Mouse (Mus musculus) forebrain, embryonic 13.5 days (tissue): ENCODE data around the gene Myof. TPM values are rescaled to one million over a fixed set of nuclear protein-coding genes. Genes with fewer than 3 reads are reported as not detected.

Experiments used
- ATAC-seq: fragments of 200-750 bp; cut with Nextera tagmentation; 2 replicates; pipeline ENCODE4 v1.8.0; 2017
- H3K27ac ChIP-seq: fragments of 300-500 bp; sonication (generic); 2 replicates; pipeline ENCODE4 v1.5.1; 2015; ENCODE audit warnings: inconsistent platforms, mild to moderate bottlenecking, moderate library complexity
- H3K27me3 ChIP-seq: fragments of 300-500 bp; sonication (generic); 2 replicates; pipeline ENCODE4 v1.6.1; 2015; ENCODE audit warnings: mild to moderate bottlenecking, inconsistent platforms
- H3K36me3 ChIP-seq: fragments of 300-500 bp; sonication (generic); 2 replicates; pipeline ENCODE4 v1.6.1; 2015; ENCODE audit warnings: mild to moderate bottlenecking, inconsistent platforms; ENCODE audit not compliant: poor library complexity, severe bottlenecking
- H3K4me1 ChIP-seq: fragments of 300-500 bp; sonication (generic); 2 replicates; pipeline ENCODE4 v1.6.1; 2015; ENCODE audit warnings: inconsistent platforms
- H3K4me2 ChIP-seq: fragments of 300-500 bp; sonication (generic); 2 replicates; pipeline ENCODE4 v1.6.1; 2015; ENCODE audit warnings: inconsistent platforms, mild to moderate bottlenecking, moderate library complexity
- H3K4me3 ChIP-seq: fragments of 300-500 bp; sonication (generic); 2 replicates; pipeline ENCODE4 v1.5.1; 2015; ENCODE audit warnings: mild to moderate bottlenecking, inconsistent platforms
- H3K9ac ChIP-seq: fragments of 300-500 bp; sonication (generic); 2 replicates; pipeline ENCODE4 v1.6.1; 2015; ENCODE audit warnings: mild to moderate bottlenecking, inconsistent platforms
- H3K9me3 ChIP-seq: fragments of 300-500 bp; sonication (generic); replicated peaks from 2 replicates; pipeline ENCODE4 v1.6.1; 2016; ENCODE audit warnings: inconsistent platforms
- WGBS: fragments of 180-500 bp; shearing (Covaris S2); methylation state at CpG from one replicate; pipeline ENCODE4 v1.1.7; 2015; 5-methylcytosine and 5-hydroxymethylcytosine counted together
- polyA plus RNA-seq: library from polyadenylated mRNA; unstranded; fragments of >200 nt; fragmentation: Nextera tagmentation; extraction: Ambion mirVana; gene quantifications from 2 replicates; pipeline ENCODE4 v1.2.1, GENCODE M21; 2015

Myof gene
- polyA plus RNA-seq, 1 experiment from 2014 or later, result 1.0 TPM

DNA sequence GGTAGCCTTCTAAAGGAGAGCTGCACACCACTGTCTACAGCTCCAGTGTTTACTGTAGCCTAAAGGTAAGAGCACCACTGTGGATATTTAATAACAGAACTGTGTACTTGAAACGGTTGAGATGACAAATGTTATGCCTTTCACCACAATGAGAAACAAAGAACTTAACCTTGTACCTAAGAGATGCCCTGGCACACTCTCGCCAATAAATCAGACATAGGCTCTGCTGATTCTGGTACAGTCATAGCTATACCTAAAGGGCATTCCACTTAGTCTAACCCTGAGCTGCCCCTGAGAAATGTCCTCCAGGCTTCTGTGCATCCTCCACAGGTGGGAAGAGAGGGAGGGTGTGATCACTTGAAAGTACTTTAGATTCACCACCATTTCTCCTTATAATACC, 8.7 kb downstream of the Myof start:
- no peak overlapping the region for H3K4me2 ChIP-seq
- H3K9me3 ChIP-seq, result no peaks in the 10 kb centered on the region
- no peaks in the 10 kb centered on the region for H3K4me1 ChIP-seq
- H3K9ac ChIP-seq, result no peak overlapping the region
- no peak overlapping the region for H3K4me3 ChIP-seq
- H3K36me3 ChIP-seq, result no peaks in the 10 kb centered on the region
- WGBS, result 81% methylated on average over 2 of the region's 2 CpGs
- no peak overlapping the region for H3K27ac ChIP-seq
- no peak for ATAC-seq
- no peaks in the 10 kb centered on the region for H3K27me3 ChIP-seq

DNA sequence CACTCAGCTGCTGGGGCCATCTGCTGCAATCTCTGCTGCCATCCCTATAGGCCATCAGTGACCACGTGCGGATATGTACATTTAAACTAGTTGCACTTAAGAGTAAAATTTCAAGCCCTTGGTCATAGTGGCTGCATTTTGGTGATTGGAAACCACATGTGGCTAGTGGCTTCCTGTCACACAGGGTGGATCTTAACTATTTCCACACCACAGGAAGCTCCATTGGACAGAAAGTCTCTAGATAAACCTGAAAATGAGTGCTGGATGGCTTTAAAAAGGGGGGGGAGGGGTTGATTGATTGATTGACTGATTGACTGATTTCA, 9.7 kb downstream of the Myof start:
- WGBS, result 86% methylated on average over 2 of the region's 2 CpGs

GRCm38 (mm10) chr19:38032993-38033734, 10.2 kb downstream of the Myof start:
- Histone ChIP-seq H3K4me2 (no peak overlapping the region), H3K9ac (no peak overlapping the region), H3K27me3 (no peaks in the 10 kb centered on the region), H3K36me3 (no peaks in the 10 kb centered on the region), H3K27ac (no peak overlapping the region), H3K4me3 (no peak overlapping the region), H3K4me1 (no peaks in the 10 kb centered on the region), H3K9me3 (no peaks in the 10 kb centered on the region)
- WGBS, result 85% methylated on average over 15 of the region's 15 CpGs
- ATAC-seq, result no peak

More for the DNA sequence above, 9.7 kb downstream of the Myof start:
- no peaks in the 10 kb centered on the region for H3K9me3 ChIP-seq
- H3K4me2 ChIP-seq, result no peak overlapping the region
- H3K9ac ChIP-seq, result no peak overlapping the region
- no peaks in the 10 kb centered on the region for H3K36me3 ChIP-seq
- H3K4me1 ChIP-seq, result no peaks in the 10 kb centered on the region
- H3K27ac ChIP-seq, result no peak overlapping the region
- no peak for ATAC-seq
- no peak overlapping the region for H3K4me3 ChIP-seq
- H3K27me3 ChIP-seq, result no peaks in the 10 kb centered on the region

DNA sequence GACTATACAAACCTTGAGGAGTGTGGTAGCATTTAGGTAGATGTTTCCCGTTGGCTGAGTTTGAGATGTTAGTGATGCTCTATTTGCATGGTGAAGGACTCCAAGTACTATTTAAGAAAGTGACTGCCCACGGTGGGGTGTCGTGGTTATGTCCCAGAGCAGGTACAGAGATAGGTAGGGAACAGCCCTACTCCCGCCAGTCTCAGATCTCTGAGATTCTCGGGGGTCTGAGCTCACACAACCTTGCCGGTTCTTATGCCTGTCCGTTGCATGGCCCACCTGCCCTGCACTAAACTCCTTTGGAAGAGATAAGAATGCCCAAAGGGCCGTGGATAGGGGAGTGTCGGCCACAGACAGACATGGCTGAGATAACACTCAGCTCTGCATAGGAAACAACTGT, 12.2 kb downstream of the Myof start:
- peak; percentile 36; the same call in 1 of the 2 replicates for ATAC-seq
- H3K4me2 ChIP-seq, result 0 out of 2 replicates have a peak overlapping the region, but pooled peaks have one; percentile 17

GRCm38 (mm10) chr19:38030673-38031137, 12.7 kb downstream of the Myof start:
- Histone ChIP-seq H3K4me2 (0 out of 2 replicates have a peak overlapping the region, but pooled peaks have one; percentile 17), H3K27ac (no peak overlapping the region), H3K9me3 (no peaks in the 10 kb centered on the region), H3K4me3 (no peak overlapping the region), H3K27me3 (no peaks in the 10 kb centered on the region), H3K9ac (no peak overlapping the region), H3K36me3 (no peaks in the 10 kb centered on the region), H3K4me1 (no peaks in the 10 kb centered on the region)
- ATAC-seq, result peak; percentile 75
- WGBS, result 5% methylated on average over 11 of the region's 23 CpGs

More for the DNA sequence above, 12.2 kb downstream of the Myof start:
- H3K4me1 ChIP-seq, result no peaks in the 10 kb centered on the region
- H3K27me3 ChIP-seq, result no peaks in the 10 kb centered on the region
- 76% methylated on average over 9 of the region's 9 CpGs for WGBS
- no peak overlapping the region for H3K4me3 ChIP-seq
- H3K36me3 ChIP-seq, result no peaks in the 10 kb centered on the region
- no peak overlapping the region for H3K9ac ChIP-seq
- no peak overlapping the region for H3K27ac ChIP-seq
- no peaks in the 10 kb centered on the region for H3K9me3 ChIP-seq

DNA sequence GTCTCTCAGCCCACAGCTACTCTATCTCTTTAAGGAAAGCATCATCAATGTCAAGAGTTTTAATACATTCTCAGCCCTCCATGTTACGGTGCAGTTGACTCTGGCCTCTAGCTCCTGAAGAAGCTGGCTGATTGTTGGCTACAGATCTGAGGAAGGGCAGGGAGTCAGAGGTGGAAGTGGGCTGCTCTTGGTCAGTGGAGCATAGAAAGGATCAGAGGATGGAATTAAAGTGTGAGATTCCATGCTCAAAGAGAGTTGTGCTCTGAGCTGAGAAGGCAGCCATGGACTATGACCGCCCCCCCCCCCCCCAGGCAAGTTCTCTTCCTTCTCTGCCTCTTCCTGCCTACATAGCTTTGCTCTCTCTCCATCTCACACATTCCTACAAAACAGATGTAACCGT, 13.5 kb downstream of the Myof start:
- WGBS, result 72% methylated on average over 3 of the region's 3 CpGs
- H3K4me1 ChIP-seq, result no peaks in the 10 kb centered on the region
- H3K27ac ChIP-seq, result no peak overlapping the region
- H3K9me3 ChIP-seq, result no peaks in the 10 kb centered on the region
- no peak overlapping the region for H3K4me3 ChIP-seq
- ATAC-seq, result no peak
- H3K4me2 ChIP-seq, result no peak overlapping the region
- H3K36me3 ChIP-seq, result no peaks in the 10 kb centered on the region
- no peaks in the 10 kb centered on the region for H3K27me3 ChIP-seq
- H3K9ac ChIP-seq, result no peak overlapping the region

DNA sequence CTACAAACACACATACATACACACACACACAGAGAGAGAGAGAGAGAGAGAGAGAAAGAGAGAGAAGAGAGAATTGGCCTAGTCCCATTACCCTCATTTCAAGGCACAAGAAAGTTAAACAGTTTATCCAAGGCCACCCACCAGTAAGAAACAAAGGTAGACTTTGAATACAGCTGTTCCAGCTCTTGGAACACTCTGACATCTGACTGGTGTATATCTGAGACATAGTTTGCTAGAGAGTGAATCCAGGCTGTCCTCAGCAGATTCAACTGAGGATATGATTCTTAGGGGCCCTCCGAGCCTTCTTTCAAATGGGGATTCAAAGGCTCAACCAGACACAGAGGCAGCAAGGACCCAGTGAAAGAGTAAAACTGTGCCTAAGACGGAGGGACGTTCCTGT, 14.1 kb downstream of the Myof start:
- H3K27me3 ChIP-seq, result no peaks in the 10 kb centered on the region
- no peak overlapping the region for H3K27ac ChIP-seq
- no peak overlapping the region for H3K4me2 ChIP-seq
- H3K36me3 ChIP-seq, result no peaks in the 10 kb centered on the region
- 85% methylated on average over 3 of the region's 3 CpGs for WGBS
- ATAC-seq, result no peak
- no peak overlapping the region for H3K9ac ChIP-seq
- no peaks in the 10 kb centered on the region for H3K4me1 ChIP-seq
- no peak overlapping the region for H3K4me3 ChIP-seq
- H3K9me3 ChIP-seq, result no peaks in the 10 kb centered on the region

- Histone ChIP-seq H3K27ac (no peak overlapping the region), H3K4me3 (no peak overlapping the region), H3K9ac (no peak overlapping the region), H3K4me1 (no peaks in the 10 kb centered on the region), H3K4me2 (no peak overlapping the region), H3K27me3 (no peaks in the 10 kb centered on the region), H3K9me3 (no peaks in the 10 kb centered on the region), H3K36me3 (no peaks in the 10 kb centered on the region)
- ATAC-seq, result no peak
- WGBS, result 71% methylated on average over 10 of the region's 10 CpGs
These were observed 15.4 kb downstream of the Myof start for GRCm38 (mm10) chr19:38027881-38028521.

GRCm38 (mm10) chr19:38027389-38027788, 16.0 kb downstream of the Myof start:
- Histone ChIP-seq H3K9ac (no peak overlapping the region), H3K4me1 (no peaks in the 10 kb centered on the region), H3K27me3 (no peaks in the 10 kb centered on the region), H3K36me3 (no peaks in the 10 kb centered on the region), H3K4me3 (no peak overlapping the region), H3K27ac (no peak overlapping the region), H3K4me2 (no peak overlapping the region), H3K9me3 (no peaks in the 10 kb centered on the region)
- ATAC-seq, result no peak
- WGBS, result 89% methylated on average over 6 of the region's 6 CpGs

DNA sequence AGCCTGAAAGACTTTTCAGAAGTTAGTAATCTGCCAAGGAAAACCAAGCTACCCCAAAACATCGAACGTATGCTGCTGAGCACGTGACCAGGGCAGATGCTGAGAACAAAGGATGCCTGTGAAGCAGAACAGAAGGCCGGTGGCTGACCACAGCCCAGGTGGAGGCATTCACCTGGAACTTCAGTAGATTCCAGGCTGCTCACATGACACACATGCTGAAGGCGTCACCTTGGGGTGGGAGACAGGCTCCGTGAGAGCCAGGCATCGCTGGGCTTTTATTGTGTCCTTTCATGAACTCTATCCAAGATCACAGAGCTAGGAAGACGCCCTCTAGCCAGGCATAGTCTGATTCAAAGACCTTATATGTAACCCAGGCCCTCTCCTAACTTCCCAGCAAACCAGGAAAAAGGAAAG, 17.2 kb downstream of the Myof start:
- Histone ChIP-seq H3K9me3 (no peaks in the 10 kb centered on the region), H3K4me1 (no peaks in the 10 kb centered on the region), H3K27ac (no peak overlapping the region), H3K4me3 (no peak overlapping the region), H3K9ac (no peak overlapping the region), H3K27me3 (no peaks in the 10 kb centered on the region), H3K36me3 (no peaks in the 10 kb centered on the region), H3K4me2 (no peak overlapping the region)
- 72% methylated on average over 8 of the region's 8 CpGs for WGBS
- ATAC-seq, result no peak

DNA sequence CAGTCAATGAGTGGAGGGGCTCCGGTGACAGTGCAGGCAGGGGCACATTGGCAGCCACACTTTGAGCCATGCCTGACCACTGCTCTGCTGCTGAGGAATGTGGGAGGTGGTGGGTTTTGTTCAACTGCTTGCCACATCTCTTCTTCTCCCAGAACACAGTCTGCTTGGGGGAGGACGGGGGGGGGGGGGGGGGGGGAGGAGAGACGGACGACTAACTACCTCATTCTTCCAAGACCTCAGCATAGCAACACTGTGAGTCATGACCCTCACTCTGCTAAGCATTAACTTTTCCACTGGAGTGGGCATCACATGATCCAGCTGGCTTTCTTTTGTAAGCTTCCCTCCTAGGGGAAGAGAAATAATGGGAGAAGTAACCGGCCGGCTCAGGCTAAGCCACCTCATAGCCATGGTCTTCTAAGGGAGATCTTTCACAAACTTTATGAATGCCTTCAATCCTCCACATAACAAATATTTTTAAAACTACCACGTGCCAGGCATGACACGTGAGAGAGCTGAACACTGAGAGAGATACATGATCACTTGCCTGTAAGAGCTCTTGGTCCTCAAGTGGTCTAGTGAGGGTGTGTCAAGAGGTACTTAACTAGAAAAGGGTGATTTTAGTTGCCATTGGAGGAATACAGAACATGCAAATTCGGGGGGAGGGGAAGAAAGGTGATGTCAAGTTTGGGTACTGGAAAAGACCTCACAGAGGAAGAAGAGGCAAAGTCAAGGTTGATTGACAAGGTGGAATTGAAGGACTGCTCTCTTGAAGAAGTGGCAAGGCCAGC, 17.9 kb downstream of the Myof start:
- ATAC-seq, result no peak
- Histone ChIP-seq H3K9ac (no peak overlapping the region), H3K9me3 (no peaks in the 10 kb centered on the region), H3K4me3 (no peak overlapping the region), H3K27ac (no peak overlapping the region), H3K4me1 (no peaks in the 10 kb centered on the region), H3K4me2 (no peak overlapping the region), H3K27me3 (no peaks in the 10 kb centered on the region), H3K36me3 (no peaks in the 10 kb centered on the region)
- 51% methylated on average over 6 of the region's 9 CpGs for WGBS

GRCm38 (mm10) chr19:38023603-38024002, 19.8 kb downstream of the Myof start:
- Histone ChIP-seq H3K9ac (no peak overlapping the region), H3K9me3 (no peaks in the 10 kb centered on the region), H3K36me3 (no peaks in the 10 kb centered on the region), H3K27me3 (no peaks in the 10 kb centered on the region), H3K4me3 (no peak overlapping the region), H3K4me1 (no peaks in the 10 kb centered on the region), H3K27ac (no peak overlapping the region), H3K4me2 (no peak overlapping the region)
- no peak for ATAC-seq
- WGBS, result 39% methylated on average over 4 of the region's 4 CpGs
